Mouse (Mus musculus): ENCODE data around the gene Gm44579. TPM values are rescaled to one million over a fixed set of nuclear protein-coding genes. Genes with fewer than 3 reads are reported as not detected.

Gm44579 gene
- not detected in 2 replicates for polyA plus RNA-seq (2014; fragmentation: Nextera tagmentation; extraction: Ambion mirVana)

DNA sequence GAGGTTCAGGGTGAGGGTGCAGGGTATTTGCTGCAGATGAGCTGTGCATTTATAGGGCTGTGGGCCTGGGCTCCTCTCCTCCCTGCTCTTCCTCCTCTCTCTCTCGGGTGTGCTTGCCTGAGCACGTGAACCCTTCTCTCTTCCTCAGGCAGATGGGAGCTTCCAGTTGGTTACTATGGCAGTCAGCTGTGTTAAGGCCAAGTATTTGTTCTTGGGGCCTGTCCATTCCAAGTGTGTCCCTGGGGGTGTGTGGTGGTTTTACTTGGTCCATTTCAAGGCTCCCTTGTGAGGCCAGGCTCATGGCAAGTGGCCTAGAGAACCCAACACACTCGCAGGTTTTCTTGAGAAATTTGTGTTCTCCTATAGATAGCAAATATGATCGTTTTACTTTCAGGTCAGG is at the start of gene Gm44579, which contains the start of gene Olfr287:
Gene Gm44579, minus strand, starts transcription at position 101 of the 400 bp plus-strand sequence.
Gene Olfr287, minus strand, starts transcription at position 180 of the 400 bp plus-strand sequence.
- Histone ChIP-seq H3K4me3 (ENCODE audit: low read depth, low read length) (no peak within 1 kb of the TSS), H3K27ac (ENCODE audit: low read depth) (no peak within 1 kb of the TSS), H3K36me3 (ENCODE audit: insufficient read depth) (no peaks in the 10 kb centered on the region), H3K9ac (no peak within 1 kb of the TSS), H3K4me1 (ENCODE audit: insufficient read depth) (no peaks in the 10 kb centered on the region), H3K27me3 (ENCODE audit: insufficient read depth, low read length) (no peaks in the 10 kb centered on the region), H3K9me3 (ENCODE audit: low read depth, low read length) (no peaks in the 10 kb centered on the region), H3K4me2 (no peak within 1 kb of the TSS)
- DNase-seq (no peak), ATAC-seq (ENCODE audit: insufficient read depth) (no peak)
- no peak for TF ChIP-seq CTCF (IDR thresholded peaks at IDR 0.05; ENCODE audit: low read depth)
- WGBS = 58% methylated on average over 4 of the region's 4 CpGs

DNA sequence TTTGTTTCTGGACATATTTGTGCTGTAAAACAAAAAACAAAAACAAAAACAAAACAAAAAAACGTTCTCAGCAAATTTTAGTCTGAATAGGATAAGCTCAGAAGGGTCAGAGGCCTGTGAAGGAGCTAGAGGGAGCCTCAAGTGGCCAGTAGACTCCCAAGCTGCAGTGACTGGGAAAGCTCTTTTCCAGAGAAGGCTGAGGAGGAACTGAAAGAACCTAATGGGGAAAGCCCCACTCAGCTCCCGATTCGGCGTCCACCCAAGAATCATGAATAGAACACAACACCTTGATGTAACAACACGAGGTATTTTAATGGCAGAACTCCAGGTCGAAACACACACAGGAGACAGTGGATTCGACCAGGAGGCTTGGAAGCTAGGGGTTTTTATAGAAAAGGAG is 37.0 kb upstream of the Gm44579 start:
- no peaks in the 10 kb centered on the region for H3K36me3 ChIP-seq (ENCODE audit: insufficient read depth)
- no peak overlapping the region for H3K9ac ChIP-seq
- H3K27ac ChIP-seq (ENCODE audit: low read depth) = no peak overlapping the region
- H3K9me3 ChIP-seq (ENCODE audit: low read depth, low read length) = no peaks in the 10 kb centered on the region
- no peak overlapping the region for H3K4me2 ChIP-seq
- no peak overlapping the region for H3K4me3 ChIP-seq (ENCODE audit: low read depth, low read length)
- DNase-seq (no peak), ATAC-seq (ENCODE audit: insufficient read depth) (no peak)
- 78% methylated on average over 7 of the region's 7 CpGs for WGBS
- TF ChIP-seq CTCF (IDR thresholded peaks at IDR 0.05; ENCODE audit: low read depth) = no peak
- H3K27me3 ChIP-seq (ENCODE audit: insufficient read depth, low read length) = no peaks in the 10 kb centered on the region
- H3K4me1 ChIP-seq (ENCODE audit: insufficient read depth) = no peaks in the 10 kb centered on the region

DNA sequence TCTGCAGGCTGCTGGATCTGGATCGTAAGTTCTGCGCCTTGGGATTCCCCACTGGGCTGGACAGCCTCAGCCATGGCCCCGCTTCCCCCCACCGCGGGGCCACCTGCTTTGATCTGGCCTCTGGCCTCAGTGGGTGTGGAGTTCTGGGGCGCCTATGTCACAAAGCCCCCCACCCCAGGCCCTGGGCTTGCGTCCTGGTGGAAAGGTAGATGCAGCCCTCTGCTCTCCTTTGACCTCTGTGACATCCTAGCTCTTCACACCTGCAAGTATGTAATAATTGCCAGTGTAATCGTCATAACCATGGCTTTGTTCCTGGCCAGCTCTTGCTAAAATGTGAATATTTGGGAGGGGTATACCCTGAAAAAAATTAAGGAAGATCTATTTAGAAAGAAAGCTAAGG is 36.4 kb upstream of the Gm44579 start, which contains the start of gene H1fnt:
Gene H1fnt, minus strand, starts transcription at position 101 of the 400 bp plus-strand sequence.
- Histone ChIP-seq H3K4me3 (ENCODE audit: low read depth, low read length) (no peak within 1 kb of the TSS), H3K27me3 (ENCODE audit: insufficient read depth, low read length) (no peaks in the 10 kb centered on the region), H3K9me3 (ENCODE audit: low read depth, low read length) (no peaks in the 10 kb centered on the region), H3K4me2 (no peak within 1 kb of the TSS), H3K36me3 (ENCODE audit: insufficient read depth) (no peaks in the 10 kb centered on the region), H3K27ac (ENCODE audit: low read depth) (no peak within 1 kb of the TSS), H3K4me1 (ENCODE audit: insufficient read depth) (no peaks in the 10 kb centered on the region), H3K9ac (no peak within 1 kb of the TSS)
- TF ChIP-seq CTCF (IDR thresholded peaks at IDR 0.05; ENCODE audit: low read depth) = no peak
- ATAC-seq (ENCODE audit: insufficient read depth) (no peak), DNase-seq (no peak)
- WGBS = 80% methylated on average over 8 of the region's 8 CpGs

DNA sequence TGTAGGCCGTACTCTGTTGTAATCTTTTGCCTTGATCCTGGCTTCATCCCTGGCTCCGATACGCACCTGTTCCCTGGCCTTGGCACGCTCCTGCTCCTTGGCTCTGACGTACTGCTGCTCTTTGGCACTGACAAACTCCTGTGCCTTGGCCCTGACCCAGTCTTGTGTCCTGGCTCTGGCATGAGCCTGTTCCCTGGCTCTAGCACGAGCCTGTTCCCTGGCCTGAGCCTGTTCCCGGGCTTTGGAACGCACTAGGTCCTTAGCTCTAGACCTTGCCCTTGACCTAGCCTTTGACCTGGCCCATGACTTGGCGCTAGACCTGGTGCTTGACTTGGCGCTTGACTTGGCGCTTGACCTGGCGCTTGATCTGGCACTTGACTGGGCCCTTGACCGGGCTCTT is 35.5 kb upstream of the Gm44579 start:
- no peaks in the 10 kb centered on the region for H3K36me3 ChIP-seq (ENCODE audit: insufficient read depth)
- H3K9ac ChIP-seq = no peak overlapping the region
- H3K4me2 ChIP-seq = no peak overlapping the region
- no peaks in the 10 kb centered on the region for H3K27me3 ChIP-seq (ENCODE audit: insufficient read depth, low read length)
- H3K4me1 ChIP-seq (ENCODE audit: insufficient read depth) = no peaks in the 10 kb centered on the region
- no peak for TF ChIP-seq CTCF (IDR thresholded peaks at IDR 0.05; ENCODE audit: low read depth)
- H3K27ac ChIP-seq (ENCODE audit: low read depth) = no peak overlapping the region
- DNase-seq (no peak), ATAC-seq (ENCODE audit: insufficient read depth) (no peak)
- no peak overlapping the region for H3K4me3 ChIP-seq (ENCODE audit: low read depth, low read length)
- WGBS = 84% methylated on average over 13 of the region's 13 CpGs
- no peaks in the 10 kb centered on the region for H3K9me3 ChIP-seq (ENCODE audit: low read depth, low read length)

DNA sequence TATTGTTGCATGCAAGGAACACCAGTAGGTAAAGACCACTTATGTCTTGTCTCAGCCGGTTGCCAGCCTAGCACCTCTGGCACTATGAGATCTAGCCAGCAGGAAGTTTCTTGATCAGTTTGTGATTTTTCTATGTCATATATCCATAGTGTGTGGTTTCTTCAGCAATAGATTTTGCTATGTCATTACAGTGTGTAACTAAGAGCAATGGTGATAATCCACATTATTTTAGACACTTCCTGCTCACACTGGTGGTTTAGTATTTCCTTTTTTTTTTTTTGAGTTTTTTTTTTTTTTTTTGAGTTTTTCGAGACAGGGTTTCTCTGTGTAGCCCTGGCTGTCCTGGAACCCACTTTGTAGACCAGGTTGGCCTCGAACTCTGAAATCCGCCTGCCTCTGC is 14.7 kb upstream of the Gm44579 start:
- no peaks in the 10 kb centered on the region for H3K36me3 ChIP-seq (ENCODE audit: insufficient read depth)
- H3K4me1 ChIP-seq (ENCODE audit: insufficient read depth) = no peaks in the 10 kb centered on the region
- H3K27me3 ChIP-seq (ENCODE audit: insufficient read depth, low read length) = no peaks in the 10 kb centered on the region
- H3K9ac ChIP-seq = no peak overlapping the region
- 88% methylated on average over 4 of the region's 4 CpGs for WGBS
- H3K9me3 ChIP-seq (ENCODE audit: low read depth, low read length) = no peaks in the 10 kb centered on the region; the same call in 1 of the 2 replicates
- TF ChIP-seq CTCF (IDR thresholded peaks at IDR 0.05; ENCODE audit: low read depth) = no peak
- DNase-seq (no peak), ATAC-seq (ENCODE audit: insufficient read depth) (no peak)
- H3K4me2 ChIP-seq = no peak overlapping the region
- no peak overlapping the region for H3K27ac ChIP-seq (ENCODE audit: low read depth)
- H3K4me3 ChIP-seq (ENCODE audit: low read depth, low read length) = no peak overlapping the region

DNA sequence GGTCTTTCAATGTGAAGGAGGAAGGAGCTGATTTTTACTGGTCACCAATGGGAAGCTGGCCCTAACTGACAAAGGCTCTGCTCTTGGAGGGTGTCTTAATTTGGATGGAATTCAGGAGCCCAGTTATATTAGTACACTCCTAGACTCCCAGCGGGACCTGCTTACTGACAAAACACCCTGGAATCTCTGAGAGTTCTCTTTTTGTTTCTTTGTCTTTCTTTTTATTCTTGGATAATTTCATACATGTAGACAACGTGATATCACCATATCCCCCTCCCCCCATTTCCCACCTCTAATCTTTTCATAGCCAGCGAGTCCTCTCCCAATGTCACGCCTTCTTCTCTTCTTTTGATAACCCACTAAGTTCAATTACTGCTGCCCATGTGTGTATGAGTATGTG is 13.6 kb upstream of the Gm44579 start, which contains the start of gene Olfr286:
Gene Olfr286, minus strand, starts transcription at position 101 of the 400 bp plus-strand sequence.
- no peaks in the 10 kb centered on the region for H3K27me3 ChIP-seq (ENCODE audit: insufficient read depth, low read length)
- no peak within 1 kb of the TSS for H3K9ac ChIP-seq
- H3K9me3 ChIP-seq (ENCODE audit: low read depth, low read length) = no peaks in the 10 kb centered on the region; the same call in 1 of the 2 replicates
- H3K4me2 ChIP-seq = no peak within 1 kb of the TSS
- ATAC-seq (ENCODE audit: insufficient read depth) = no peak
- no peak for TF ChIP-seq CTCF (IDR thresholded peaks at IDR 0.05; ENCODE audit: low read depth)
- no peak for DNase-seq
- H3K36me3 ChIP-seq (ENCODE audit: insufficient read depth) = no peaks in the 10 kb centered on the region
- no peak within 1 kb of the TSS for H3K27ac ChIP-seq (ENCODE audit: low read depth)
- H3K4me1 ChIP-seq (ENCODE audit: insufficient read depth) = no peaks in the 10 kb centered on the region
- 78% methylated on average over 4 of the region's 4 CpGs for WGBS
- H3K4me3 ChIP-seq (ENCODE audit: low read depth, low read length) = no peak within 1 kb of the TSS

DNA sequence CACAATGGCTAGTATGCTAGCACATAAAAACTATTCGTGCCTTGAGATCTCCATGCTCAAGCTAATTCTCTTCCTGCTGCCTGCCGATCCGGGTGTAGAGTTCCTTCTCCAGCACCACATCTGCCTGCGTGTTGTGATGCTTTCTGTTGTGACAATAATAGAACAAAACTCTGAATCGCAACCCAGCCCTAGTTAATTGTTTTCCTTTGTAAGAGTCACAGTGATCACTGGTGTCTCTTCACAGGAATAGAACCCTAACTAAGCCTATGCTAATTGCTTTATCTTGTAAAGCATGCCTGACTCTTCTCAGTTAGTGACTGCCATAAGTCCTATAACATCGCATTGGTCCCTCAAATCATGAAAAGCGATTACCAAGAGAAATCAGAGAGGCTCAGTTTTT is 5.3 kb upstream of the Gm44579 start:
- Histone ChIP-seq H3K9ac (no peak overlapping the region), H3K4me3 (ENCODE audit: low read depth, low read length) (no peak overlapping the region), H3K4me1 (ENCODE audit: insufficient read depth) (no peaks in the 10 kb centered on the region), H3K27me3 (ENCODE audit: insufficient read depth, low read length) (no peaks in the 10 kb centered on the region), H3K36me3 (ENCODE audit: insufficient read depth) (no peaks in the 10 kb centered on the region), H3K4me2 (no peak overlapping the region), H3K9me3 (ENCODE audit: low read depth, low read length) (no peaks in the 10 kb centered on the region), H3K27ac (ENCODE audit: low read depth) (no peak overlapping the region)
- no peak for TF ChIP-seq CTCF (IDR thresholded peaks at IDR 0.05; ENCODE audit: low read depth)
- no peak for ATAC-seq (ENCODE audit: insufficient read depth)
- no peak for DNase-seq
- 76% methylated on average over 7 of the region's 7 CpGs for WGBS
